Mouse (Mus musculus) liver, embryonic 14.5 days (tissue): ENCODE data around the gene Ugt1a6a.
A peak's percentile ranks its signal among the peaks of the same experiment; 100 is the strongest.
"Not testable (repeated sequence)": the region's sequence is repeated elsewhere in the genome, so short reads cannot be mapped to it uniquely, and the experiment has no call there.

Source experiments
- CTCF ChIP-seq: IDR thresholded peaks from 2 replicates; pipeline ENCODE4 v1.5.1; 2016; ENCODE audit warnings: antibody characterized with exemption, low read depth, control low read depth
- EP300 ChIP-seq: IDR thresholded peaks from 2 replicates; pipeline ENCODE4 v1.6.1; 2016; ENCODE audit warnings: antibody characterized with exemption, low read depth

DNA sequence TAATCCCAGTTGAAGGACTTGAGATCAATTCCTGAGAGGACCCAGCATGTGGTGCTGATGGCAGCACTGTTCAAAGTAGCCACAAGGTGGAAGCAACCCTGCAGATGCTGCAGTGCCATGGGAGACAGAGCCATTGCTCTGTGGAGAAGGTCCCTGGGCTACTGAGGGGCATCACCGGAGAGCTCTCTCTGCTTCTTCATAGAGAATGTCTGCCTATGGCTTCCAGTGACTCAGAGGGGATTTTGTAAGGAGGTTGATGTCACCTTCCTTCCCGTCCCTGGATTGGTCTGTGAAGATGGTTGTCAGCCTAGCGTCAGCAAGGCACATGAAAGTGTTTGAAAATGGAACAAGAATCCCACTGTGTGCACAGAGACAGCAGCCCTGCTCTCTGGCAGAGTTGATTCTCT is 40.3 kb upstream of the Ugt1a6a start:
- peak; percentile 57 for TF ChIP-seq CTCF
- TF ChIP-seq EP300, result not testable (repeated sequence)
